Mouse (Mus musculus) hematopoietic stem cell, adult 5-6 weeks (primary cell): ENCODE results near the gene Htra1. TPM values are rescaled to one million over a fixed set of nuclear protein-coding genes. Genes with fewer than 3 reads are reported as not detected.

Source experiments
- ATAC-seq, 2 experiments: fragments of 125-278 bp in 1 of 2; replicated peaks in 1 of 2; 2 replicates each; pipeline ENCODE4 v1.8.0; 2016 to 2017; ENCODE audit warnings: inconsistent platforms in 2 of 2, mild to moderate bottlenecking in 2 of 2, moderate number of reproducible peaks in 2 of 2, low read depth in 1 of 2, moderate TSS enrichment in 1 of 2; ENCODE audit not compliant: low FRiP score in 2 of 2, poor library complexity in 2 of 2, severe bottlenecking in 2 of 2, insufficient read depth in 1 of 2, low TSS enrichment in 1 of 2
- total RNA-seq: library from RNA; stranded (forward); fragments of 172-1452, 232-1000 nt; gene quantifications from 2 replicates; pipeline ENCODE4 v1.2.3, GENCODE M21; 2017

The Htra1 gene
- 1.3 TPM in 1 of 2 replicates, not detected in the other for total RNA-seq

DNA sequence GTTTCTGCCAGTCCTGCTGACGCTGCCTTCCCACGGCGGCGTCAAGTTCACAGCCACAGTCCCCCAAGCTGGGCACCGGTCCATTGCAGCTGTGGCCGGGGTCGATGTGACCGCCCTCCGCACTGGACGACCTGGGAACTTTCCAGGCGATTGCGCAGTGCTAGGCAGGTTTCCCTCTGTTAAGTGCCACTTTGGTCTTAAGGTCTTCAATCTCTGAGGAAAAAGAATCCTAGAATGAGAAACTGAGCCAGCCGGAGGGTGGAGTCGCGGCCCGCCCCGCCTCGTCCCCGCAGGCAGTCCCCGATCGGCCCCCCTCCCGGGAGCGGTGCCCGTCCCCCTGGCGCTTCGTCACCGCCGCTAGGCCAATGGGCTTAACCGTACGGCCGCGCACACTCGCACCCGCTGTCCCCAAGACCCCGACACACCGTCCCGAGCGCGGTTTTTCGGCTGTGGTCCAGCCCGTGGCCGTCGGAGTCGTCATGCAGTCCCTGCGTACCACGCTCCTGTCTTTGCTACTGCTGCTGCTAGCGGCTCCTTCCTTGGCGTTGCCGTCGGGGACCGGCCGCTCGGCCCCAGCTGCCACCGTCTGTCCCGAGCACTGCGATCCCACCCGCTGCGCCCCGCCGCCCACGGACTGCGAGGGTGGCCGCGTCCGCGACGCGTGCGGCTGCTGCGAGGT is at the start of gene Htra1:
TSS of gene Htra1 (plus strand) at position 319 of the 679 bp plus-strand sequence.
- peak; percentile 23 to 43; a peak in 3 of 4 replicates for ATAC-seq

GRCm38 (mm10) chr7:130886246-130886645 is 49.7 kb upstream of the Htra1 start:
- no peak for ATAC-seq

DNA sequence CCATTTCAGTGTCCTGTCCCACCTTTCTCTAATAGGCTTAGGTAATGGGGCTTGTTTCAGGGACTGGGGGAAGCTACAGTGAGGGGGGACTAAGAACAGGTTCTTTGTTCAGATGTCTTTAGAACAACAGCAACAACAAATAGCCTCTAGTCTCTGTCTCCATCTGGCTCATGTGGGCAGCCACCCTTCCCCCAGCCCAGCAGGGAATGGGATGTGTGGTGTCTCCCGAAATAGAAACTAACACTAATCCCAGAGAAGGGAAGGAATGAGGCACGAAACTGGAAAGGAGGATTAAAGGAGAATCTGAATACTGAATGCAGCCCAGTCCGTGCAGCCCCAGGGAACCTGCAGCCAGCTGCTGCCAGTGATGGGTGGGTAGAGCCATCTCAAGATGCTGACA is 48.0 kb upstream of the Htra1 start:
- no peak for ATAC-seq

GRCm38 (mm10) chr7:130890871-130891270 is 45.0 kb upstream of the Htra1 start:
- ATAC-seq: no peak

GRCm38 (mm10) chr7:130892973-130893372 is 42.9 kb upstream of the Htra1 start:
- ATAC-seq: peak; percentile 81 to 86

DNA sequence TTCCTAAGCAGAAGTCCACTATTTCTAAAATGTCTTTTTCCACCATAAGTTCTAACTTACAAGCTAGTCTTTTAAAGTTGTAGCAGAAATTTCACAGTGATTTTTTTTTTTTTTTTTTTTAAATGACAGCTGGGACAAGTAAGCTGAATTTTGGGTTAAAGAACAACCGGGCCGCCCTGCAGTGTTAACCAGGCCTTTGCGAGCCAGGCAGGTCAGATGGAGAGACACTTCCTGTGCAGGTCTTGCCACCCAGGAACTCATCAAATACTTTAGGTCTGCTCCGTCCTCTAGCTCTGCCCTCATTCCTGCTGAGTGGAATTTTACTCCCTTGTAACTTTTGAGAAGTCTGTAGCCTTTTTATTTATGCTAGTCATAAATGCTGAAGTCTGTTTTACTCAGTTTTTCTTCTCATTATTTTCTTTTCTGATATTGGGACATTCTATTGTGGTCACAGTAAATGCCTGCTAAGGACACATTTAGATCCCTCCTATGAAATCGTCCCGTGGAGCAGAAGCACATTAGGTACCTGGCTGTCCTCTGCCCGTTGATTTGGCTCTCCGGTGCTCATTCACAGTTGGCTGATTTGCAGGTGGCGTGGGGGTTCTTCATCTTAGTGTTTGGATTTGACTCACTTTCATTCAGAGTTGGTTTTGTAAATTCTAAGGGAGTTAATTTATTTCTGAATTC is 40.8 kb upstream of the Htra1 start:
- ATAC-seq: no peak

GRCm38 (mm10) chr7:130895618-130895945 is 40.3 kb upstream of the Htra1 start:
- ATAC-seq: no peak

DNA sequence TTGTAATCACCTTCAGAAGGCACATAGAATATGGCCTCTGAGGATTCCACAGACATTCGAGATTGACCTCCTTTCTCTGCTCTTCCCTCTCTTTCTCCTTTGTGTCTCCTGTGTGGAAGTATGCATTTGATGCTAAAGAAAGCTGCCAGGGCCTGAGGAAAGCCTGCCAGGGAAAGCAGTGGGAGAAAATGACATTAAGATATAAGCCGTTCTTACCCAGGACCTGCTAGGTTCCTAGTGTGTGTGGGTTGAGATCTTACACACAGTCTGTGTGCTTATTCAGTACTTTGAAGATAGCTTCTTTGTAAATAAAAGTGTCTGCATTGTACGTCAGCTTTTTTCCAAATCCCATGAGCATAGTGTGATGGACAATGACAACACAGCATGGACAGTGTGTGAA is 39.8 kb upstream of the Htra1 start:
- ATAC-seq: no peak

DNA sequence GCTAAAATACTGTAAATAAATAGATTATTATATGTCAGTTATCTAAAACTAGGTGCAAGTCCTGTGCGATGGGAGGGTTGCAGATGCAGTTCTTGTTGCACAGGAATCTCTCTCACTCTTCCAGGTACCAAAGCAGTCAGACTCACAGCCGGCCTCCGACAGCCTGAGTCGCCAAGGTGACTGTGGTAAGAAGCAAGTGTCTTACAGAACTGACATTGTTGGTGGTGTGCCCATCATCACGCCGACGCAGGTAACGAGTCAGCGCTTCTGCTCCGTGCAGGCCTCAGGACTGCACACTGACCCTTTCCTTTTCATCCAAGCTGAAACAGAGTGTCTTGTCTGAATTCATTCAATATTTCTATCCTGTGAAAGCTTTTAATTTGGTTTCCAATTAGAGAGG is 38.7 kb upstream of the Htra1 start:
- ATAC-seq: no peak

DNA sequence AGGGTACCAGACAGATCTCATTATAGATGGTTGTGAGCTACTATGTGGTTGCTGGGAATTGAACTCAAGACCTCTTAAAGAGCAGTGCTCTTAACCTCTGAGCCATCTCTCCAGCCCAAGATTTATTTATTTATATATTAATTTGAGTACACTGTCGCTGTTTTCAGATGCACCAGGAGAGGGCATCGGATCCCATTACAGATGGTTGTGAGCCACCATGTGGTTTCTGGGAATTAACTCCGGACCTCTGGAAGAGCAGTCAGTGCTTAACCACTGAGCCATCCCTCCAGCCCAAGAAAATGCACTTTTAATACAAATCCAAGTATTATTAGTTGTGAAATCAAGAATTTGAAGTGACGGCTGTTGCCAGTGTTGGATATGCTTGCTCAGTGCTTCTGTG is 37.5 kb upstream of the Htra1 start:
- no peak for ATAC-seq

DNA sequence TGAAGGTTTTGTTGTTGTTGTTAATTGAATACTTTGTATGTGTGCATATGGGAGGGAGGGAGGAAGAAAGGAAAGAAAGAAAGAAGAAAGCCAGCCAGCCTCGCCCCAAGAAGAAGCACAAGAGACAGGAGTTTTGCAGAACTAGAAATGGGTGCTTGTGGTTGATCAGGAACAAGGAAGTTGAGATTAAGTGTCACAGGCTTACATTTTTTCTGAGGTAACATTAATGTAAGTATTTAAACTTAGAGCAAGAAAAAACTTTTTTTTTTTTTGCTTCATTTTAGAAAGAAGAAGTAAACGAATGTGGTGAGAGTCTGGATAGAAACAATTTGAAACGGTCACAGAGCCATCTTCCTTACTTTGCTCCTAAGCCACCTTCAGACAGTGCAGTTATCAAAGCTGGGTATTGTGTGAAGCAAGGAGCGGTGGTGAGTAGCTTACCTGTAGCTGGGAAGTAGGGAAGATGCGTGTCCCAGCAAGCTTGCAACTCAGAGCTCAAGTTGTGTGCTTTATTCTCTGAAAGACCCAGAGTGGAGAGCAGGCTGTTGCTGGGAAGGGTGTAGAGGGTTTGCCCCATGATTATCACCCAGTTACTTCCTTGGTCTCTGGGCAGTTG is 35.6 kb upstream of the Htra1 start:
- peak; percentile 34 to 40; a peak in 3 of 4 replicates for ATAC-seq

DNA sequence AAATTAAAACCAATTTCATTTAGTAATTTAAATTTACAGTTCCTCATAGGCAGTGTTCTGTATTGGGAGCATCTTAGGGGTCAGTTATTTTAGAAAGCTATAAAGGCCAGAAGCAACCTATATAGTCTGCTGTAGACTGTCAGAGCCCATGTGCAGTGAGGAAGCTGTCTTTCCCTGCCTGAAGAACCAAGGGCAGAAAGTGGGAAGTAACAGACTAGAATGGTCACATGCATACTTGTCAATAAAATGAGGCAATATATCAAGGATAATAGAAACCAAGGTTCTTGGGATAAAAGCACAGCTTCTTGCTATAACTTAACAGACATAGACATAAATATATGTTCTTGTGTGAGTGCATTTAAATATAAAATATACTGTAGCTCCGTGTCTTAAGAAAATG is 33.0 kb upstream of the Htra1 start:
- no peak for ATAC-seq

DNA sequence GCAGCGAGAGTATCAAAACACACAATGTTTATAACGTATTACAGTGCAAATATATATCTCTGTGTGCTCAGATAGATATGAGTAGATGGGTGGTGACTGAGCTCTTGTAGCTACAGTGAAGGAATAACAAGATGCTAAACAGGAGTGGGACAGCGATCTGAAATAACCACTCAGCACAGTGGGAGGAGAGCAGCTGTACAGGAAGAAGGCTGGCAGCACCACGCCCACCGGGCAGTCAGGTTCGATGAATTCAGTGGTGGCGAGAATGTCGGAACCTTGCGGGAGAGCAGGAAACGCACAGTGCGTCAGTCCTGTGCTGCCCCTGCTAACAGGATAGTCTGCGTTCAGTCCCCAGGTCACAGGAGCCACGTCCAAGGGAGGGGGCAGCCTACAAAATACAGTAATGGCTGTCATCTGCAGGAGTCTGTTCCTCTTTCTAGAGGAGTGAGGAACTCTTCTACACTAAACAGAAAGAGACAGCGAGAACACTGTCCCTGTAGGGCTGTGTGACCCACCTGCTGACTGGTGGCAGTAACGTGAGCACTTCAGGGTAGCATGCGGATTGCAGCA is 32.3 kb upstream of the Htra1 start:
- ATAC-seq: peak; percentile 90

GRCm38 (mm10) chr7:130904571-130905365 is 31.1 kb upstream of the Htra1 start:
- no peak for ATAC-seq

DNA sequence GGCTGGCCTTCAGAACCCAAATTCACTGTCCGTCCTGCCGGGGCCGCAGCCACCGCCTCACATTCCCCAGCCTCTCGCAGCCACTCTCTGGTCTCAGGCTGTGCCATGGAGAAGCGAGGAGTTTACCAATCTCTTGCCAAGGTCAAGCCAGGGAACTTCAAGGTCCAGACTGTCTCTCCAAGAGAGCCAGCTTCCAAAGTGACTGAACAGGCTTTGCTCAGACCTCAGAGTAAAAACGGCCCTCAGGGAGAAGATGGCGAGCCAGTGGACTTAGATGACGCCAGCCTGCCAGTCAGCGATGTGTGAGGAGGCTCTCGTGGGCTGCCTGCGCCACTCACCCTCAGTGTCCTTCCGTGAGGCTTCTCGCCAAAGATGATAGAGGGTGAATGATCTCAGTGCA is 25.1 kb upstream of the Htra1 start:
- ATAC-seq: no peak

DNA sequence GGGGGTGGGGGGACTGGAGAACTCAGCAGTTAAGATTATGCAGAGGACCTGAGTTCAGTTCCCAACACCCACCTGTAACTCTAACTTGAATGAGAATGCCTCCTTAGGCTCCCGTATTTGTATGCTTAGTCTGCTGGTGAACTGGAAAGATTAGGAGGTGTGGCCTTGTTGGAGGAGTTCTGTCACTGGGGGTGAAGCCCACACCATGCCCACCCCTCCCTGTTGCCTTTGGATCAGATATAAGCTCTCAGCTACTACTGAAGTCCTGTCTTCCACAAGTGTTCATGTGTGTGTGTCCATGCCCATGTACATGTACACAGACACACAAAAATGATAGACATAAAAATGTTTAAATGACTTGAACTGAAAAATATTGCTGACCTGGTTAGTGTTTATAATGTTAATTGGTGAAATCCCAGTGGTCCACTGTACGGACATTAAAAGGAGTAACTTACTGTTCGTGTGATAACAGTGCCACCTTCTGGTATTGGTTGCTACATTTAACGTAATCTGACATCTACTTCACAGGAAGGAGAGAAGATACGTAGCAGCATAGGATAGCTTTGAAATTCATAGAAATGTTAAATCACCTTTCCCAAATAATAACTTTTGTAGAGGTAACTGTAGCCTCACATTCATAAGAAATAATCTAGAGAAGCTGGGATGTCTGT is 21.1 kb upstream of the Htra1 start:
- peak; percentile 66 to 71 for ATAC-seq

DNA sequence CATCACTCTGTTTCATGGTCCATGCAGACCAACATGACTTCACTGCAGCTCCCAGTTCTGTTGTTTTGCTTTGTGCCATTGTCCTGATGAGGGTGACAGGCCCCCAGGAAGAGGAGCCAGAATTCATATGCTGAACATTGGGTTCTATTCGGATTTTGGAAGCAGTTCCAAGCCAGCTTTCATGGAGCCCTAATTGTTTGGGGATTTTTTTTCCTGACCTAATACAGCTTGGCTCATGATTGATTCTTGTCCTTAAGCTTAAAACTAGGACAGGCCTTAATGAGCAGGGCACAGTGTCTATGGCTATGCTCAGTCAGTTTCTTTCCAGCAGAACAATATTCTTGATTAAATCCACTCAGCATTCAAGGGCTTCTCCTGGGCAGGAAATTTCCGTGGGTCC is 17.7 kb upstream of the Htra1 start:
- no peak for ATAC-seq
